Mouse (Mus musculus) cerebellum, adult 2 months (tissue): Measurements from ENCODE around the gene Sema4d.

ENCODE experiments used
- CTCF ChIP-seq: fragments of 200-500 bp; IDR thresholded peaks from 2 replicates; pipeline ENCODE4 v1.5.1; 2011; ENCODE audit warnings: low read depth, mild to moderate bottlenecking, control low read depth, low read length, moderate library complexity, borderline replicate concordance; ENCODE audit not compliant: insufficient read depth
- POLR2A ChIP-seq: fragments of 200-500 bp; IDR thresholded peaks from 2 replicates; pipeline ENCODE4 v1.6.1; 2011; ENCODE audit warnings: low read length, control low read depth, borderline replicate concordance; ENCODE audit not compliant: insufficient read depth

- TF ChIP-seq CTCF (no peak), POLR2A (no peak)
Observed at GRCm38 (mm10) chr13:51757099-51757498, 36.4 kb downstream of the Sema4d start.
